Mouse (Mus musculus): Measurements from ENCODE around the gene Nhlrc2. TPM values are rescaled to one million over a fixed set of nuclear protein-coding genes. Genes with fewer than 3 reads are reported as not detected.

Nhlrc2 gene
- polyA plus RNA-seq, 1 experiment from 2014 or later: 21.4 TPM

- peaks cover 10% of the 10 kb centered on the region for H3K4me1 ChIP-seq (ENCODE audit: insufficient read depth)
- H3K9ac ChIP-seq: no peak overlapping the region
- no peak for TF ChIP-seq CTCF (IDR thresholded peaks at IDR 0.05; ENCODE audit: low read depth)
Observed at GRCm38 (mm10) chr19:56546031-56546430, 2.0 kb upstream of the Nhlrc2 start.

DNA sequence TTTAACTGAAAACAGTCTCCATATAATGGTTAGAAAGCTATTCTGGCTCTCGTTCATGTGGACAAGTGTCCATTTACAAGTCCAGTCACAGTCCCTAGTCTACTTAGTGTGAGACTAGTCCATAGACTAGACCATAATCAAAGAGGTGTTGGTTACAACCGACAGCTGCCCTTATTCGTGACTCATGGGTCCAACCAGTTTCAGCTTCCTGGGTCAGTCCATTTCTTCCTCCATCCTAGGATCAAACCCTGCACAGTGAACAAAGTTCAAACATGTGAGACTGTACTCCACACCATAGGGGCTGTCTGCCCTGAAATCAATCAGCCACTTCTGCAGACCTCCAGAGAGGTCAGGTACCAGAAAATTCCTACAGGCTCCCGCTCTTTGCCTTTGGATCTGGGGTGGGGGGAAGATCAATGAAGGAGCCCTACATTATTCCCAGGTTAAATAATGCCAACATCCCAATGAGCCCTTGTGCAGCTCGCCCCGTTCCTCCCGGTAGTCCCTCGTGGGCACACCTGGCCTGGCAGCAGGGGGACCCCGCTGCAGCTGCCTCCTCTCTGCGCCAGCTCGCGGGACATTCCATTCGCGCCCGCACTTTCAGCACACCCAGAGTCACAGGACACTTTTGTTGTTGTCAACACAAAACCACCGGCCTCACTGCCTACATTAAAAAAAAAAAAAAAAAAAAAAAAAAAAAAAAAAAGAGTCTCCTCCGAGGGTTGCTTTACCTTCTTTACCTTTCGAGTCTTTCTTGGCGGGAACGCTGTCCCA is 418 bp upstream of the Nhlrc2 start, which contains the start of gene Dclre1a:
Dclre1a (minus strand) TSS at position 767 of the 774 bp plus-strand sequence.
- peak within 1 kb of the TSS; percentile 93 for H3K4me2 ChIP-seq
- no peaks in the 10 kb centered on the region for H3K9me3 ChIP-seq (ENCODE audit: low read depth, low read length)
- 4% methylated on average over 20 of the region's 20 CpGs for WGBS
- H3K36me3 ChIP-seq (ENCODE audit: insufficient read depth): peaks cover 32% of the 10 kb centered on the region
- DNase-seq (peak; percentile 66), ATAC-seq (ENCODE audit: insufficient read depth) (peak; percentile 38)
- peaks cover 10% of the 10 kb centered on the region for H3K4me1 ChIP-seq (ENCODE audit: insufficient read depth)
- H3K4me3 ChIP-seq (ENCODE audit: low read depth, low read length): peak within 1 kb of the TSS; percentile 91
- no peaks in the 10 kb centered on the region for H3K27me3 ChIP-seq (ENCODE audit: insufficient read depth, low read length)
- peak; percentile 35; the same call in 1 of the 2 replicates for TF ChIP-seq CTCF (IDR thresholded peaks at IDR 0.05; ENCODE audit: low read depth)
- H3K9ac ChIP-seq: peak within 1 kb of the TSS; percentile 92
- H3K27ac ChIP-seq (ENCODE audit: low read depth): peak within 1 kb of the TSS; percentile 98

More at GRCm38 (mm10) chr19:56546031-56546430, 2.0 kb upstream of the Nhlrc2 start:
- H3K27ac ChIP-seq (ENCODE audit: low read depth): no peak overlapping the region
- H3K36me3 ChIP-seq (ENCODE audit: insufficient read depth): peaks cover 28% of the 10 kb centered on the region; the same call in 1 of the 2 replicates
- DNase-seq: no peak
- H3K27me3 ChIP-seq (ENCODE audit: insufficient read depth, low read length): no peaks in the 10 kb centered on the region
- no peak overlapping the region for H3K4me3 ChIP-seq (ENCODE audit: low read depth, low read length)
- ATAC-seq (ENCODE audit: insufficient read depth): no peak
- H3K4me2 ChIP-seq: no peak overlapping the region
- no peaks in the 10 kb centered on the region for H3K9me3 ChIP-seq (ENCODE audit: low read depth, low read length)

DNA sequence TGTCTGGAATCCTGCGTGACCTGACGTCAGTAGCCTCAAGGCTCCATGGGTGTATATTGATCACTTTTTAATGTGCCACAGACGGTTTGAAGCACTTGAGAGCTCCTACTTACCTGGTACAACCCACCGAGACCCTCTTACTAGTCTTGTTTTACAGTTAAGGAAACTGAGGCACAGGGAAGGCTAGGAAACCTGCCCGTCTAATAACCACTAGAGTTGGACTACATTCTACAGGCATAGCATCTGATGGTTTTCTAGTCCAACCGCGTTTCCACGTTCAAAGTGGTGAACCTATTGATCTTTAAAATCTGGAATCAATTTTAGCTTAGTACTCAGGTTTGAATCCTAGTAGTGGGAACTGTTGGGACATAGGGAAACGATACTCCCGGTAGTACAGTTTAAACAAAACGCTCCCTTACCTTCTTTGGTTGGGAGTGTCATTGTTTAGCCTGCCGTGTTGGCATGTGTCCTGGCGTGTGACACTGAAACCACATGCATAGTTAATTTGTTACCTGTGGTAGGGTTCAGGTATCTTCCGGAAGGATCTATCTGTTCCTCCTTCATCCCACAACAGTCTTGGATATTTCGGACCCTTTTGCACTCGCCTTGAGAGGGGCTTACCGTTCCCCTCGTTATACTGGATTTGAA is 1.1 kb downstream of the Nhlrc2 start:
- no peak for ATAC-seq (ENCODE audit: insufficient read depth)
- 17% methylated on average over 18 of the region's 18 CpGs for WGBS
- no peaks in the 10 kb centered on the region for H3K27me3 ChIP-seq (ENCODE audit: insufficient read depth, low read length)
- TF ChIP-seq CTCF (IDR thresholded peaks at IDR 0.05; ENCODE audit: low read depth): no peak
- H3K4me3 ChIP-seq (ENCODE audit: low read depth, low read length): peak overlapping the region; percentile 91
- H3K4me1 ChIP-seq (ENCODE audit: insufficient read depth): peaks cover 10% of the 10 kb centered on the region
- peaks cover 31% of the 10 kb centered on the region for H3K36me3 ChIP-seq (ENCODE audit: insufficient read depth)
- H3K9ac ChIP-seq: peak overlapping the region; percentile 92
- H3K9me3 ChIP-seq (ENCODE audit: low read depth, low read length): no peaks in the 10 kb centered on the region
- peak overlapping the region; percentile 98 for H3K27ac ChIP-seq (ENCODE audit: low read depth)
- peak; percentile 23 for DNase-seq
- H3K4me2 ChIP-seq: peak overlapping the region; percentile 93

- TF ChIP-seq CTCF (IDR thresholded peaks at IDR 0.05; ENCODE audit: low read depth): no peak
- no peak overlapping the region for H3K9ac ChIP-seq
- DNase-seq (no peak), ATAC-seq (ENCODE audit: insufficient read depth) (no peak)
- H3K4me3 ChIP-seq (ENCODE audit: low read depth, low read length): no peak overlapping the region
- peaks cover 7% of the 10 kb centered on the region for H3K4me1 ChIP-seq (ENCODE audit: insufficient read depth)
- WGBS: 85% methylated on average over 3 of the region's 3 CpGs
- no peaks in the 10 kb centered on the region for H3K27me3 ChIP-seq (ENCODE audit: insufficient read depth, low read length)
- H3K27ac ChIP-seq (ENCODE audit: low read depth): no peak overlapping the region
- peaks cover 51% of the 10 kb centered on the region for H3K36me3 ChIP-seq (ENCODE audit: insufficient read depth)
- H3K9me3 ChIP-seq (ENCODE audit: low read depth, low read length): no peaks in the 10 kb centered on the region
- H3K4me2 ChIP-seq: no peak overlapping the region
Observed at GRCm38 (mm10) chr19:56553177-56553576, 5.1 kb downstream of the Nhlrc2 start.

DNA sequence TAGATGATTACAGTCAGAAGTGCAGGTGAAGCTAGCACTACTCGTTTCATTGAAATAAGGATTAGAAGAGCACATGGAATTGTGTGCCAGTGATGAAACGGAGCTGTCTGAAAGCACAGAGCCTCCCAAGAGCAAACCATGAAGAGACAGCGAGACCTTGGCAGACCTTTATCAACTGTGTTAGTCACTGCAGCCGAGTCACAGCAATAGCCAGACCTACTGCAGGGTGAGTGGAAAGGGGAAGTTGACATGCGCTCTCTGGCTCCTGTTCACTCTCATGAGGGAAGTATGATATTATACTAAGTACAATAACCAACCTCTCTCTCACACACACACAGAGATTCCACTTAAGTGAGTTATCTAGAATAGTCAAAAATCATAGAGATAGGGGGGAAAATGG is 7.9 kb downstream of the Nhlrc2 start:
- Histone ChIP-seq H3K4me1 (ENCODE audit: insufficient read depth) (no peaks in the 10 kb centered on the region), H3K27me3 (ENCODE audit: insufficient read depth, low read length) (no peaks in the 10 kb centered on the region), H3K4me2 (no peak overlapping the region), H3K36me3 (ENCODE audit: insufficient read depth) (peaks cover 62% of the 10 kb centered on the region), H3K27ac (ENCODE audit: low read depth) (no peak overlapping the region), H3K4me3 (ENCODE audit: low read depth, low read length) (no peak overlapping the region), H3K9me3 (ENCODE audit: low read depth, low read length) (no peaks in the 10 kb centered on the region), H3K9ac (no peak overlapping the region)
- DNase-seq (no peak), ATAC-seq (ENCODE audit: insufficient read depth) (no peak)
- no peak for TF ChIP-seq CTCF (IDR thresholded peaks at IDR 0.05; ENCODE audit: low read depth)
- WGBS: 69% methylated on average over 5 of the region's 5 CpGs

- Histone ChIP-seq H3K9ac (no peak overlapping the region), H3K4me3 (ENCODE audit: low read depth, low read length) (no peak overlapping the region), H3K4me1 (ENCODE audit: insufficient read depth) (no peaks in the 10 kb centered on the region), H3K27me3 (ENCODE audit: insufficient read depth, low read length) (no peaks in the 10 kb centered on the region), H3K4me2 (no peak overlapping the region), H3K9me3 (ENCODE audit: low read depth, low read length) (no peaks in the 10 kb centered on the region), H3K27ac (ENCODE audit: low read depth) (no peak overlapping the region), H3K36me3 (ENCODE audit: insufficient read depth) (peaks cover 14% of the 10 kb centered on the region; the same call in 1 of the 2 replicates)
- WGBS: 89% methylated on average over 9 of the region's 9 CpGs
- DNase-seq (no peak), ATAC-seq (ENCODE audit: insufficient read depth) (no peak)
- no peak for TF ChIP-seq CTCF (IDR thresholded peaks at IDR 0.05; ENCODE audit: low read depth)
Observed at GRCm38 (mm10) chr19:56562433-56563138, 14.5 kb downstream of the Nhlrc2 start.

DNA sequence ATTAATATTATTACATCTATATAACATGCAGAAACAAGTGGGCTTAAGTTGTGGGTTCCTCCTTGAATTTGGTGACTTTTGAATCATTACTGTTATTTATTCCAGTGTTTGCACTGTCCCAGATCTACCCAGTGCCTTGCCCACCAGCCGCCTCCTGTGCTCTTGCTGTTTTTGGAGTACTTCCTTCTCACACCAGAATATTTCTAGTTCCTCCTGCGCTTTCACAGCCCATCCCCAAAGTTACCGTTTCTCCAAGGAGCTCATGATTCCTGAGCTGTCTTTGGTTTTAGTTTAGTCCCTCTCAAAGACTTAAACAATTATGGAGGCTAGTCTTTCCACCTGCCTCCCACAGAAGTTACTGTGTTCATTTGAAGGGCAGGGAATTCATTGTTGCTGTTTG is 15.4 kb downstream of the Nhlrc2 start:
- H3K36me3 ChIP-seq (ENCODE audit: insufficient read depth): peaks cover 9% of the 10 kb centered on the region; the same call in 1 of the 2 replicates
- no peak for TF ChIP-seq CTCF (IDR thresholded peaks at IDR 0.05; ENCODE audit: low read depth)
- H3K4me1 ChIP-seq (ENCODE audit: insufficient read depth): no peaks in the 10 kb centered on the region
- ATAC-seq (ENCODE audit: insufficient read depth) (no peak), DNase-seq (no peak)
- no peak overlapping the region for H3K4me2 ChIP-seq
- H3K27ac ChIP-seq (ENCODE audit: low read depth): no peak overlapping the region
- 80% methylated on average over 3 of the region's 3 CpGs for WGBS
- H3K27me3 ChIP-seq (ENCODE audit: insufficient read depth, low read length): no peaks in the 10 kb centered on the region
- no peak overlapping the region for H3K9ac ChIP-seq
- H3K4me3 ChIP-seq (ENCODE audit: low read depth, low read length): no peak overlapping the region
- H3K9me3 ChIP-seq (ENCODE audit: low read depth, low read length): no peaks in the 10 kb centered on the region
